Mouse (Mus musculus): ENCODE data around the gene Ripply3.
A peak's percentile ranks its signal among the peaks of the same experiment; 100 is the strongest.
"Not testable (repeated sequence)": the region's sequence is repeated elsewhere in the genome, so short reads cannot be mapped to it uniquely, and the experiment has no call there.

Gene Ripply3

DNA sequence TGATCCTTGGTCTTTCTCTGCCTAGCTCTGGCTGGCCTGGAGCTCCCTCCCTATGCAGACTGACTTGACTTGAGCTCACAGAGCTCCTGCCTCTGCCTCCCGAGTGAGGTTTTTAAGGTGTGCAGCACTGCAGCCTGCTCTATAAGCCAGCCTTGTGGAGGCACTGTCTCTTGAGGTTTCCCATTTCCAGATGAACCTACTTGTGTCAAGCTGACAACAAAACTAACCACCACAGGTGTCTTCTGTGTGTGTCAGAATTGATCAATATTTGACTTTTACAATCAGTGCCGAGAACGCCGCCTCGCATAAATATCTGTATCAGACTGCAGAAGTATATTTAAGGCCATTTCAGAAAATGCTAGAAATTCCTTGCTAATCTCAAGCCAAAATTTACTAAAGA lies 13.6 kb upstream of the Ripply3 start:
- DNase-seq (ENCODE audit: low read depth), result no peak

DNA sequence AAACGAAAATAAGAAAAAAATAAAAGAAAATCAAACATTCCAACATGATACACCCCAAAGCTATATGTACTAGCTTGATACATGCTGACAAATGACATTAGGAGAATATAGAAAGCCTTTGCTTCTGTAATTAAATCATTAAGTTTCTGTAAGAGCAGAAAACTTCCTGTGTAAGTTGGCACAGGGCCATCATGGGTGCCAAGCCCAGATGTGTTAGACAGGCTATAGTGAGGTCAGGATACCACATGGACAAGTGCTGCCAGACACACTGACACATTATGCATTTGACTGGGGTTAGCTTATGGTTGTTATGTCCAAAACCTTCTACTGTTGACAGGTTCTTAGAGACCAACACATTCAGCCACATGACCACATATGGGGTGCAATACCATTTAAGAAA lies 13.0 kb upstream of the Ripply3 start:
- peak; percentile 36 for DNase-seq (ENCODE audit: low read depth)

DNA sequence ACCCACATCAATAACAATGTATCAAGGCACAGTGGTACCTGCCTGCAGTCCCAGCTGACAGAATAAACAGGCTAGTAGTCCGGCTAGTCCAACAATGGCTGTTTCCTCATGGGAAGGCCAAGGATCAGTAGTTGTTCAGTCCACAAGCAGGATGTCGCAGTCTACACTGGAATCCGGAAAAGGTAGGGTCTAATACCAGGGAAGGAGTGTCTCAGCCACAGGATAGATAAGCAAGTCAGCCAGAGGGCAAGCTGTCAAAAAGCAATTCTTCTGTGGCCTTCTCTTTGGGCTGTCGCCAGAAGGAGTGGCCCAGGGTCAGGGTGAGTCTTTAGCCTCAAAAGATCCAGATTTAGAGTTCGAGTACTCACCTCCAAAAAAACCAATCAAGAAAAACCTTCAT lies 10.5 kb upstream of the Ripply3 start:
- no peak for DNase-seq (ENCODE audit: low read depth)

DNA sequence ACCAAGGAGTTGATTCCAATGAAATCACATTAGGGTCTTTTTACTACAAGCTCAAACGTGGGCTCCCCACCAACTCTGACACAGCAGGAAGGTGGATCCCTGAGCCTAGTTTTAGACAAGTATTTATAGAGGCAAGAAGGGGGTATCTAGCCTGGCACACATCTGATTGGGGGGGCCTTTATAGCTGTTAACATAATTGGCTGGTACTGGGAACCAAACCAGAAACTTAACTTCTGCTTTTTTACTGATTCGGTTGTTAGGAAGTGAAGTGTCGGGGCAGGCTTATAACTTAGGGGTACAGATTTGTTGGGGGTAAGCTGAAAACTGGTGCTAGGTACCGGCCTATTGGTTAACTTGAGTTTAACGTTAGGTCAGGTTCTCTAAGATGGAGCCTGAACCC lies 8.0 kb upstream of the Ripply3 start:
- no peak for DNase-seq (ENCODE audit: low read depth)

DNA sequence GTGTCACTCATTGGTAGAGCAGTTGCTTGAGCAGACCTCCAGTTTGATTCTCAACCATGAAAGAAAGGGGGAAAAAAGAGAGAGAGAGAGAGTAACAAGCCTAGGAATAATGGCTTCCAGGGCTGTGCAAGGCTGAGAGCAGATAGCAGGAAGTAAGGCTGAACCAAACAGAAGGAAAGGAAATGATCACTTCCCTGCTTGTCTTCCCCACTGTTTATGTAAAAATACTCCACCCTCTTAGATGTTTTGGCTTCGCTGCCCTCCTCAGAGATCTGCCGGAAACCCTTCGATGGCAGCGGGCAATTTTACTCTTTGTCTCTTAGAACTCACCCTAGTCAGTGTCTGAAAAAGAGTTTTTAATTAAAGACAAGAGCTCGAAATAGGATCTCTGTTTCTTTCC lies 4.5 kb upstream of the Ripply3 start:
- DNase-seq (ENCODE audit: low read depth), result peak; percentile 28

DNA sequence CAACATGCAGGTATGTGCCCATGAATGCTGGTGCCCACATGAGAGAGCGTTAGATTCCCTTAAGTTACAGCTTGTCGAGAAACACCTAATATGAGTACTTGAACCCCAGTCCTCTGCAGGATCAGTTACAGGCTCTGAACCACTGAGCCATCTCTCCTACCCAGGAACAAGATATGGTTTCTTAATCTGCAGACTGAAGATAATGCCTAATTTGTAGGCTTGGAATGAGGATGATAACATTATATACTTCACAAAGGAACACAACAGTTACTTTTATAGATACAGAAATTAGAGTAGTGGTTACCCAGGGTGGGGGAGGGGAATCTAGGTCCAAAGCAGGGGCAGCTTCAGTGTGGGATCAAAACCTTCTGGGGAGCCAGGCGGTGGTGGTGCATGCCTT lies 2.2 kb upstream of the Ripply3 start:
- no peak for DNase-seq (ENCODE audit: low read depth)

DNA sequence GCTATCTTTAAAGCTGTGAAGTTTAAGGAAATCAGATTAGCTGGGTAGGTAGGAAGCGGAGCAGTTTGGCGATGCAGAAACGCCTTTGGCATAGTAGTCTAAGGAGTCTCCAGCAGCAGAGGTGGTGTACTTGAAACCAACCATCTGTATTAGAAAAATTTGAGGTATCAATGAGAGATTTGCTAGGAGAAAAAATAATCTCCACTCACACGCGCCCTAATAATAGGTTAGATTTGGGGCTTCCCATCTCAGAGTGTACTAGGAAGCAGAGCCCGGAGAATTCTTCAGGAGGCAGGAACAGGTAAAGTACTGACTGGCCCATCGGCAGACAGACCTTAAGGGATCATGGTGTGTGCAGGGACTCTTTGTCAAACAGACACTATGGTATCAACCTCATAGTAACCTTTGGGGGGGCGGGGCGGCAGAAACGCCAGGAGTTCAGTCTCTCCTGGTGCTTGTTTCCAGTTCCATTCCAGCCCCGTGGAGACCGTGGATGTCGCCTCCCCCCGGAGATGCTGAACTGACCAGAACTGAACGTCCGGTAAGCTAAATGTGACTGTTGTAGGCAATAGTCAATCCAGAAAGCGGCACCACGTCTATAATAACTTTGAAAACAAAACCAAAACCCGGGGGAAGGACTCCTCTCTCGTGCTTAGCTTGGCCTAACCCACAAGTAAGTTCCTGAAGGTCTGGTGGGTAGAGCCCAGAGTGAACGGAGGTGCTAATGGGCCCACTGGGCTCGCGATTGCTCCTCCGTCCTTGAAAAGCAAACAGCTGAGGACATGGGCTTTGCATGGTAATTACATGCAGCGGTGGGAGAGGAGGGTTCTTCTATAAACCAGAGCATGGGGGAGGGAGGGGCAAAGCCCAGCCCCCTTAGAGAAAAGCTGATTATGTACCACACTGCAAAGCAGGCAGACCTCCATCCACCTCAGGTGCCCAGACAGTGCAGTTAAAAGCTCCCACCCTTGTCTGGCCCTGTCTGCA lies 954 bp downstream of the Ripply3 start:
- DNase-seq (ENCODE audit: low read depth), result peak; percentile 54

DNA sequence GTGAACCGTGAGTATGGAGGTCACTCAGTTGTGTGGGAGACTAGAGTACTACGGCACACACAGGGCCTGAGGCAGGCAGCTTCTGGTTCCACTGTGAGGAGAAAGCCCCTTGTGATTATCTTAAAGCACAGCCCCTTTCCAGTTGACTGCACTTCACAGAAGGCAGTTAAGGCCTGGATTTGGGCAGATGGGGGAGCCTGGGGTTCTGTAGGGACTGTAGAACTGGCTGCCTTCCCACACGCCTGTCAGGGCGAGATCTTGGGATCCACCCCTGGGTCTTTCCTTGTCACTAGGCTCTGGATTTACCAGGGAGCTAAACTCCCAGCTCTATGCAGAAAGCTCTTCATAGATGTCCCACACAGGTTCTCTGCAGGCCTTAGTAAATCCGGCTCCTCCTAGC lies 2.2 kb downstream of the Ripply3 start:
- no peak for DNase-seq (ENCODE audit: low read depth)

DNA sequence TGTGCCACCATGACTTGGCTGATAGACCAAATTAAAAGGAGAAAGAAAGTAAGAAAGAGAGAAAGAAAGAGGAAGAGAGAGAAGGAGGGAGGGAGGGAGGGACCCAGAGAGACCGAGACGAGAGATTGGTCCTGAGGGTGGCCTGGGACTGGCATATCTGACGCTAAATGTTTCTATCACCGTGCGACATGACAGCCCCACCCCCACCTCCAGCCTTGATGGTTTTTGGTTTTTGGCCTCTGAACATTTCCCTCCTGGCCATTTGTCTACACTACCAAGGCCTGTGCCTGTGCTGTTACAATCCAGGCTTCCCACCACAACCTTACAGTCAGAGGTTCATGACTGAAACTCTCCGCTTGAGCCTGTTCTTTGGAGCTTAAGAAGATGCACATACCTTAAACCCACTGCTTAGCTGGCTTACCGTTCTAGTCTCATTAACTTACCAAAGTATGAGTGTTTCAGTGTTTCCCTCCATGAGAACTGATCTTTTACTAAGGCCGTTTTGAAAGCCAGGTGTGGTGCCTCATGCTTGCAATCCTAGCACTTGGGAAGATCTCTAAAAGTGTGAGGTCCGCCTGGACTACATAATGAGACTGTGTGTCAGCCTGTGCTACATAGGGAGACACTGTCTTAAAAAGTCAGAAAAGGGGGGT lies 3.1 kb downstream of the Ripply3 start:
- DNase-seq (ENCODE audit: low read depth), result no peak

DNA sequence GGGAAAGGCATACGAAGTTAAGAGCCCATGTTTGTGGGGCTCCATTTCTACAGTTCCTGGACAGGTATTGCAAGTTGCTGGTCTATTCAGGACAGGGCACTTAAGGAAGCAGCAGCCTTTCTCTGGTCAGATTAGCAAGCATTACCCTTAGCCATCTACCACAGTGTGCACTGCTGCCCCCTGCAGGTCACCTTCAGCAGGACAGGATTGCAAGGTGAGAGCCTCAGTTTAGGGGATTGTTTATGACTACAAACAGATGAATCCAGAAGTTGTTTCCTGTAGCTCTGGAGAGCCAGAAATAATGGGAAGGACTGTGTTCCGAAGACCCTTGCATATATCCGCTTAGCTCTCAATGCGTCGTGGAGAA lies 3.6 kb downstream of the Ripply3 start:
- DNase-seq (ENCODE audit: low read depth), result peak; percentile 88

DNA sequence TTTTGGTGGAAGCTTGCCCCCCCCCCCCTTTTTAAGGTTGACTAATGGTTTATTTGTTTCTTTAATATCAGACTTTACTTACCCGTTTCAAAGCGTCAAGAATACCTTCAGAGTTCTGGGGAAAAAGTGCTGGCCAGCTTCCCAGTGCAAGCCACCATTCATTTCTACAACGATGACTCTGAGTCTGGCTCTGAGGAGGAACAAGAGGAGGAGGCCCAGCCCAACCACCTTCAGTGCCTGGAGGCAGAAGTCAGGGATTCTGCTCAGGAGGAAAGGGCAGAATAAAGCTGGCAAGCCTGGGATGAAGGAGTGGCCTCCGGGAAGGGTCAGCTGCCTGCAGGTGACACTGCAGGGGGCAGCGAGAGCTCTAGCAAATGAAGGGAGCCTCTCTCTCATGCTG lies 7.4 kb downstream of the Ripply3 start:
- no peak for DNase-seq (ENCODE audit: low read depth)

DNA sequence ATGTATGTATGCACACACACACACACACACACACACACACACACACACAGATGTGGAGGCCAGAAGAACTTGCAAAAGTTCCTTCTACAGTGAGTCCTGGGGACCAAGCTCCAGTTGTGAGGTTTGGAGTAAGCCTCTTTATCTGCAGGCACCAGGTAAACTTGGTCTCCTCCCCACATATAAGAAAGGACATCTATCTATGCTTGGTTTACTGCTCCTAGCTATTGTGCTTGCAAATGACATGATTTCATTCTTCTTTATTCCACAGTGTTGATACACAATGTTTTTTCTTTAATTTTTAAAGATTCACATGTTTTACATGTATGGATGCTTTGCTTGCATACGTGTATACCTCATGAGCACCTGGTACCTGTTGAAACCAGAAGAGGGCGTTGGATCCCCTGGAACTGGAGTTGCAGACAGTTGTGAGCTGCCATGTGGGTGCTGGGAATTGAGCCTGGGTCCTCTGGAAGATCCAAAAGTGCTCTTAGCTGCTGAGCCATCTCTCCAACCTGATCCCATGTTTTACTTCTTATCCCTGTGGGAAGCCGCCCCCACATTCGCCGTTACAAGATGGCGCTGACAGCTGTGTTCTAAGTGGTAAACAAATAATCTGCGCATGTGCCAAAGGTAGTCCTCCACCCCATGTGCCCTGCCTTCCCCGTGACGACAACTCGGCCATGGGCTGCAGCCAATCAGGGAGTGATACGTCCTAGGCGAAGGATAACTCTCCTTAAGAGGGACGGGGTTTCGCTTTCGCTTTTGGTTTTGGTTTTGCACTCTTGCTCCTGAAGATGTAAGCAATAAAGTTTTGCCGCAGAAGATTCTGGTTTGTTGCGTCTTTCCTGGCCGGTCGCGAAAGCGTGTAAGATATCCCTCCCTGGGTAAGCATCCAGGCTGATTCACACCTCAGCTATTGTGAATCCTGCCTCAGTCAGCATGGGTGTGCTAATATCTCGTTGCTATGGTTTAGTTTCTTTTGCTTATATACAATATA lies 11.2 kb downstream of the Ripply3 start:
- not testable (repeated sequence) for DNase-seq (ENCODE audit: low read depth)

DNA sequence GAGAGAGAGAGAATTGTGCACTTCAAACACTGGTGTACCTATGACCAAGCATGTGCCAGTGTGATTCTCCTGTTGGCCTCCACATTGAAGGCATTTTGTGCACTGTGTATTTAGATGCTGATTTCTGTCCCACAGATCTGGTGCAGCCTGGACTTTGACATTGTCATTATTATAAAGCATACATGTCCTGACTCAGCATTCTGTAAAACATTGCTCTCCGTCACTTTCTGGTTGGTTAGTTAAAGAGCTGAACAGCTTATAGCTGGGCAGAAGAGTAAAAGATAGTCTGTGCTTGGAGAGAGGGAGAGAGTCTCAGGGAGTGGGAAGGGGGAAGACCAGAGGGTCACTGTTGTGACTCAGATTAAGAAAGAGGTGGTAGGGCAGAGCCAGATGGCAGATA lies 17.5 kb downstream of the Ripply3 start:
- DNase-seq (ENCODE audit: low read depth), result no peak

DNA sequence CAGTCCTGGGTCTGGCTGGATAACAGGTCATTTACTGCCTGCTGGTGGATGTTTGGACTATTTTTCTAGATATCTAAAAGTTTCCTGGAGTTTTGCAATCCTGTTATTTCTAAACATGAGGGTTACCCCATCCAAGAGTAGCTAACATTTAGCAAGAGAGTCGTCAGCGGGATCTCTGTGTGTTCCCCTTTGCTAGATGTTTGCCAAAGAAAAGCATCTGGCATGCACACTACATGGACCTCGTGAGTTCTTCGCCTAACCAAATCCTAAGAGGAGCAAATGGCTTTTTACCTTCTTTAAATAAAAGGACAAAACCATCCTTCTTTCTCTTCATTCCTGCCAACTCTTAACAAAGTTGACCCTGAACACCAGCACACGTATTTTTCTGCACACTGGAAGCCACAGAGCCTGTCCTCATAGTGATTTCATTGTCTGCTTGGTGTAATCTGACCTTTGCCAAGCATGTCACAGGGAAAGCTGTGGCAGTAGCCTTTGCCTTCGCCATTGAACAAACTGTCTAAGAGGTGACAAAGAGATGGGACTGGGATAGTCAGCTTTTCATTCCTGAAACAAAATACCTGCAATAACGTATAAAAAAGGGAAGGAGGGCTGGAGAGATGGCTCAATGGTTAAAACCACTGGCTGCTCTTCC lies 19.0 kb downstream of the Ripply3 start:
- no peak for DNase-seq (ENCODE audit: low read depth)

DNA sequence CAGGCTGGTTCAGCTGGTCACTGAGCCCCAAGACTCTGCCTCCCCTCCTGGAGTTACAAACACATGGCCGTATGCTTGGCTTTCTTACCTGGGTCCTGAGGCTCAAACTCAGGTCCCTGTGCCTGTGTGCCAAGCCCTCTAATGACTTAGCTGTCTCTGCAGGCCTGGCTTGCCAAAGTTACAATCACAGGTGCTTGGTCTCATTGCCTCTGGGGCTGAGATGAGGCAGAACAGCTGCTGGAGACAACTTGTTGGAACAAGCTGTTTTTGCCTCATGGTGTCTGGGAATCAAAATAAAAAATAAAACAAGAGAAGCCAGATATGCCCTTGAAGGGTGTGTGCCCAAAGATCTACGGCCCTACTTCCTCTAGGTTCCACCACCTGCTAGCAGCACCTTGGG lies 20.6 kb downstream of the Ripply3 start:
- DNase-seq (ENCODE audit: low read depth), result no peak

DNA sequence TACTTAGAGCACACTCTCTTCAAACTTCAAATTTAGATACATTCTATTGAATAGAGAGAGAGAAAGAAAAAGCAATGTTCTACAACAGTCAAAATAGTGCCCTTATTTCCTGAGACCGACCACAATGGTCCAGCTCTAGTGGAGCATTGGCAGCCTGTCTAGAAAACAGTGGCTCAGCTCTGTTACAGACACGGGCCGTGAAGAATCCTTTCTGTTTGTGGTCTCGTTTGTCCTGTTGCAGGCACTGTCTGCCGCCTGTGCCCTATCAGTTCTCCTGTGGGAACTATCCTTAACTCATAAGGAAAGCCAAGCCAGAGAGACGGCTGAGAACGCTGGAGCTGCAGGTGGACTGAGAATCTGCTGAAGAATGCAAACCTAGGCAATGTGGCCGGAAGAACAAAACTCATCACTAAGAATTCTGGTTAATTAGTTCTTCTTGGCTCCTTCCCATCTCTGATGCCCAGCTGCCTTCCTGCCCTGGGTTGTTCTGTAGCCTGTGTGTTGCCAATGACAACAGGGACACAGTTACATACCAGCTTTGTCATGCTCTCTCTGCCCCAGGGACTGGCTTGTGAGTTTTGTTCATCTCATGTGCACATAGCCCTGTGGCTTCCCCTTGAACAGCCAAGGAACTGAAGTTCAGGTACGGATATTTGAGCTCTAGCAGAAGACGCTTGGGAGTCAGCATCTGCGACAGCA lies 21.5 kb downstream of the Ripply3 start:
- no peak for DNase-seq (ENCODE audit: low read depth)

DNA sequence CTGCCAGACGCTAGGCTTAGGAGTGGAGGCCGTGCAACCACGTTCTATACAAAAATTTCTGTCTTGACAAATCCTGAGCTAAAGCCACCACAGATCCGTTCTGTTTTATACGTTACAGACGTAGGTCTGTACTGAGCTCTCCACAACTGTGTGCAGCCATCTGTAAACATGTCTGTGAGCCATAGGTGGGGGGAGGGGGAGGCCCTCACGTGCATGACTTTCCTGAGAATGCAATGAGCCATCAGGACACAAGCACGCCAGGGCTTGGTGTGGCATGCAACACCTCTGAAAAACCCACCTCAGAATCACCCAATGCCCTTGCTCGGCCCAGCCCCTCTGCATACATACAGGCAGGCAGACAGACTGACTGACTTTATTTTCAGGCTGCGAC lies 22.1 kb downstream of the Ripply3 start:
- no peak for DNase-seq (ENCODE audit: low read depth)

DNA sequence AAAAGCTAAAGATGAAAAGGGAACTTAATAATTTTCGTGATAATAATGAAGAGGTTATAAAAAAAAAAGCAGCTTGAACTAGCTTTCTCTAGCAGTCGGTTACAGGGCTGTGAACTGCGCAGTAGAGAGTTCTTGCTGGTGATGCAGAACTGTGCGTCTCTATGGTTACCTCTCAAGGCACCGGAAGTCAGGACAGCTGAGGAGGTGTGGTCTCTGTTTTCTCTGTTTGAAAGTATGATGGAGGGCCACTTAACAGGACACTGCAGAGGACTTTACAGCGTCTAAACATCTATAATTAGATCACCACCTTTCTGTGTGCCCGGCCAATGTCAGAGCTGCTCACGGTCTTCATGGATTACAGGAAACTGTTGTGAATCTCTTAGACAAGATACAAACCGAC lies 26.2 kb downstream of the Ripply3 start:
- DNase-seq (ENCODE audit: low read depth), result peak; percentile 79

DNA sequence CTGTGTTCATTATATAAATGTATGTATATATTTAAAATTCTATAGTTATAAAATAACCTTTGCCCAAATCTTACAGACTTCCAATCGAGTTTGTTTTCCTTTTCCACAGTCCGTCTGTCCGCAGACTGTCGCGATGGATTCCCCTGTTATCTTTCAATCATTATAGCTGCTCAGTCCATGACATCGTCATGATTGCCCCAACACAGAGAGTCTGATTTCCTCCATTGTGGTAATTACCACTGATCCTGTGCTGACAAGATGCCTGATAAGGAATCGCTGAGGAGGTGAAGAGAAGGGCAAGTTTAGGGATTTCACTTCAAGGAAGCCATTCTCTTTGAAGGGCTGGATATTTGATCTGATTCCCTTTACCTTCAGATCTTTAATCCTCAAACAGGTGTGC lies 27.8 kb downstream of the Ripply3 start:
- no peak for DNase-seq (ENCODE audit: low read depth)

DNA sequence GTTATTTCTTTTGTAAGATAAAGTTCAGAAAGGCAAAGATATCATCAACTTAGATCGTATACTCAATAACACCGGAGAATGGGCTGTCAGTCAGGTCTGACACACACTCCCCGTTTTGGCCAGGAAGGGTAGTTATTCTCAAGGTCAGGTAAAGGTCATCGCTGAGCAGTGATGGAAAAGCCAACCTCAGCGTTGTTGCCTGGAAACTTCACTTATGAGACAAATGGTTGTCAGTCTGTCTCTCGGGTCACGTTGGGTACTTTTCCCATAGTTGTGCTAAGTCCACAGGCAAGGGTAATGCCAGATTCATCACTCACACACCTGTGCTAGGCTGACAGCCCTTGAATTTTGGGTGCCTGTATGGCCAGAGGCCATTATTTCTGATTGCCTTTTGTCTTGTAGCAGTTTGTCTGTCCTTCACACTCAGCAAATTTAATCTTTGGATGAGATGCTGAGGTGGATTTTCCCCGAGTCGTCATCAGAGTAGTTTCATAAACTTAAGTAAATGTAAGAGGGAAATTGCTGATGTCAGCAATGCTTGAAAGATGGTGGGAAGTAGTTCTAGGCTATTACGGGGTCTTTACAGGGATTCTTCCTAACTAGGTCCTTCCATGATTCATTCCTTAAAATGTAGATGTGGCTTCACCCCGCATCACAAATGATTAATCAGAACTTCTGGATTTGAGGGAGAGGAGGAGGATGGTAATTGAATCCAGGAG lies 28.7 kb downstream of the Ripply3 start:
- DNase-seq (ENCODE audit: low read depth), result no peak

DNA sequence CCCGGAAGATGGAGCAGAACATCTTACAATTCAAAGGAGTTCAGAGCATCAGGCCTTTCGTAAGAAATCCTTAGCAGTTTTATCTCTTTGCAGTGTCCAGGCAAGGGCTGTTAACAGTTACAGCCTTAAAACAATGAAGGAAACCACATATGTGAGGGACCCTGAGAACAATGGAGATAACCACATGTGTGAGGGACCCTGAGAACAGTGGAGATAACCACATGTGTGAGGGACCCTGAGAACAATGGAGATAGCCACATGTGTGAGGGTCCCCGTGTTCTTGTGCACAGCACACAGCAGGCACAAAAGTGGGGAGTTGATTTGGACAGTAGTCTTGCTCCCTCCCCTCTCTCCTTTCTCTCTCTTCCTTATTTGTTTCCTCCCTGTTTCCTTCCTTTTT lies 29.9 kb downstream of the Ripply3 start:
- DNase-seq (ENCODE audit: low read depth), result no peak

Measured in naive thymus-derived CD4-positive, alpha-beta T cell, adult 2 months (primary cell).